Mouse (Mus musculus) C2C12 (cell line): ENCODE measurements at regions not wholly inside any gene's neighbourhood (a gene's known extent, or its start where the extent isn't known, plus 50 kb on each side); places are given as distances from the start of the nearest gene placed in this dataset.

Experiments
- CEBPB ChIP-seq: IDR thresholded peaks from one replicate; pipeline ENCODE4 v1.6.1; 2011; ENCODE audit warnings: low read depth, mild to moderate bottlenecking, control low read depth, moderate library complexity
- CTCF ChIP-seq: IDR thresholded peaks from one replicate; pipeline ENCODE4 v1.5.1; 2011; ENCODE audit not compliant: control insufficient read depth, insufficient read depth, insufficient read length
- MAX ChIP-seq: IDR thresholded peaks from one replicate; pipeline ENCODE4 v1.6.1; 2011; ENCODE audit warnings: mild to moderate bottlenecking, control low read depth
- MYOD1 ChIP-seq: IDR thresholded peaks from one replicate; pipeline ENCODE4 v1.6.1; 2011; ENCODE audit warnings: low read depth; ENCODE audit not compliant: control insufficient read depth, insufficient read length
- MYOG ChIP-seq: IDR thresholded peaks from one replicate; pipeline ENCODE4 v1.6.1; 2011; ENCODE audit not compliant: control insufficient read depth, insufficient read length; ENCODE audit errors: extremely low read depth
- USF1 ChIP-seq: IDR thresholded peaks from one replicate; pipeline ENCODE4 v1.6.1; 2011; ENCODE audit warnings: low read depth, mild to moderate bottlenecking, control low read depth, moderate library complexity

DNA sequence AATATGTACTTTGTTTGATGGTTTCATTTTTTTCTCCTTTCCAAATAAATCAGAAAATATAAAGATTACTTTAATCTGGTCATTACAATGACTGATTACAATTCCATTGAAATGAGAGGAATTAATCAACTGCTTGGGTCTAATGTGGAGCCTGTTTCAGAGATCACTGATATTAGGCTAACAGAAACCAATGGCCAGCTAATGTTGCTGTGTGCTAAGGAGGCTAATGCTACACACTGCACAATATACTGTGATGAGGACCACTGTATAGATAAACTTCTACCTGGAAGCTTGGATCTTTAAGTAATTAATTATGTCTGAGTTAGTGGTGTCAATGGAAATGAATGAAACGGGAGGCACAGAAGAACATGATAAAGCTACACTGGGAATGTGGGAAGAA lies 284.6 kb upstream of the Dab2 start:
- TF ChIP-seq CTCF (no peak), USF1 (no peak), MAX (no peak), MYOG (no peak), CEBPB (no peak), MYOD1 (no peak)
